Mouse (Mus musculus): ENCODE data around the gene Slc4a8. TPM values are rescaled to one million over a fixed set of nuclear protein-coding genes. Genes with fewer than 3 reads are reported as not detected.
A peak's percentile ranks its signal among the peaks of the same experiment; 100 is the strongest.

Slc4a8 gene
- polyA plus RNA-seq, 1 experiment = 1.2 TPM

- Histone ChIP-seq H3K4me1 (ENCODE audit: control insufficient read depth, insufficient read depth, low read length) (no peaks in the 10 kb centered on the region; the same call in 1 of the 2 replicates), H3K4me3 (ENCODE audit: insufficient read depth, low read length) (peak overlapping the region; percentile 40; the same call in 1 of the 2 replicates), H3K27ac (ENCODE audit: insufficient read depth, low read length) (no peak overlapping the region)
- TF ChIP-seq POLR2A (IDR thresholded peaks at IDR 0.05; ENCODE audit: low read depth, low read length) (no peak), CTCF (IDR thresholded peaks at IDR 0.05; ENCODE audit: borderline replicate concordance, insufficient read depth, low read length) (no peak)
These were observed 109.2 kb downstream of the Slc4a8 start for GRCm38 (mm10) chr15:100870775-100871106.

- Histone ChIP-seq H3K27ac (ENCODE audit: insufficient read depth, low read length) (no peak overlapping the region), H3K4me3 (ENCODE audit: insufficient read depth, low read length) (peak overlapping the region; percentile 40; the same call in 1 of the 2 replicates), H3K4me1 (ENCODE audit: control insufficient read depth, insufficient read depth, low read length) (no peaks in the 10 kb centered on the region; the same call in 1 of the 2 replicates)
- TF ChIP-seq POLR2A (IDR thresholded peaks at IDR 0.05; ENCODE audit: low read depth, low read length) (no peak), CTCF (IDR thresholded peaks at IDR 0.05; ENCODE audit: borderline replicate concordance, insufficient read depth, low read length) (no peak)
These were observed 109.8 kb downstream of the Slc4a8 start for GRCm38 (mm10) chr15:100871107-100872011.

GRCm38 (mm10) chr15:100873155-100873554 lies 111.6 kb downstream of the Slc4a8 start:
- no peak overlapping the region for H3K27ac ChIP-seq (ENCODE audit: insufficient read depth, low read length)
- TF ChIP-seq POLR2A (IDR thresholded peaks at IDR 0.05; ENCODE audit: low read depth, low read length) (no peak), CTCF (IDR thresholded peaks at IDR 0.05; ENCODE audit: borderline replicate concordance, insufficient read depth, low read length) (peak; percentile 3; the same call in 1 of the 2 replicates)
- H3K4me1 ChIP-seq (ENCODE audit: control insufficient read depth, insufficient read depth, low read length) = no peaks in the 10 kb centered on the region; the same call in 1 of the 2 replicates
- no peak overlapping the region for H3K4me3 ChIP-seq (ENCODE audit: insufficient read depth, low read length)

Other genes starting within 250 kb of the Slc4a8 start
- 15.6 and 20.3 TPM in 2 replicates for gene Tfcp2, start 209.7 kb upstream of the Slc4a8 start, polyA plus RNA-seq (2011; ENCODE audit: insufficient read length, low read depth, missing spikeins)
- 12.8 and 16.9 TPM in 2 replicates for gene Pou6f1, start 161.8 kb upstream of the Slc4a8 start, polyA plus RNA-seq (2011; ENCODE audit: insufficient read length, low read depth, missing spikeins)
- gene Dazap2, start 146.4 kb upstream of the Slc4a8 start, polyA plus RNA-seq (2011; ENCODE audit: insufficient read length, low read depth, missing spikeins) = 103 and 126 TPM in 2 replicates
- not detected in 2 replicates for gene Smagp, start 124.8 kb upstream of the Slc4a8 start, polyA plus RNA-seq (2011; ENCODE audit: insufficient read length, low read depth, missing spikeins)
- 1.2 TPM in 1 of 2 replicates, not detected in the other for gene Bin2, start 92.2 kb upstream of the Slc4a8 start, polyA plus RNA-seq (2011; ENCODE audit: insufficient read length, low read depth, missing spikeins)
- 2.4 and 3.4 TPM in 2 replicates for gene Cela1, start 73.8 kb upstream of the Slc4a8 start, polyA plus RNA-seq (2011; ENCODE audit: insufficient read length, low read depth, missing spikeins)
- gene Galnt6, start 32.4 kb upstream of the Slc4a8 start, polyA plus RNA-seq (2011; ENCODE audit: insufficient read length, low read depth, missing spikeins) = not detected in 2 replicates
- 0.09 TPM in 1 of 2 replicates, not detected in the other for gene Scn8a, start 108.1 kb downstream of the Slc4a8 start, polyA plus RNA-seq (2011; ENCODE audit: insufficient read length, low read depth, missing spikeins)

Measured in embryonic fibroblast, embryonic 13.5 days (primary cell).